Mouse (Mus musculus): ENCODE measurements around the gene Tex33. TPM values are rescaled to one million over a fixed set of nuclear protein-coding genes. Genes with fewer than 3 reads are reported as not detected.
A peak's percentile ranks its signal among the peaks of the same experiment; 100 is the strongest.

Tex33 gene
- polyA plus RNA-seq, 1 experiment from 2014 or later, result not detected

- WGBS, result 86% methylated on average over 10 of the region's 10 CpGs
- H3K9ac ChIP-seq, result no peak overlapping the region
- no peak for ATAC-seq (ENCODE audit: low FRiP score, low read depth)
Observed at GRCm38 (mm10) chr15:78430874-78431273, 35.2 kb upstream of the Tex33 start.

GRCm38 (mm10) chr15:78429871-78430622 is 34.3 kb upstream of the Tex33 start:
- H3K9ac ChIP-seq, result peak overlapping the region; percentile 79; the same call in 1 of the 2 replicates
- peak overlapping the region; percentile 76 for H3K27ac ChIP-seq (replicated peaks)

More at GRCm38 (mm10) chr15:78430874-78431273, 35.2 kb upstream of the Tex33 start:
- no peaks in the 10 kb centered on the region for H3K9me3 ChIP-seq
- no peak overlapping the region for H3K27ac ChIP-seq (replicated peaks)
- H3K4me2 ChIP-seq, result no peak overlapping the region
- H3K27me3 ChIP-seq, result no peaks in the 10 kb centered on the region
- H3K36me3 ChIP-seq, result peaks cover 17% of the 10 kb centered on the region; the same call in 1 of the 2 replicates
- no peak overlapping the region for H3K4me3 ChIP-seq
- peaks cover 35% of the 10 kb centered on the region for H3K4me1 ChIP-seq (replicated peaks)

GRCm38 (mm10) chr15:78429139-78429459 is 33.4 kb upstream of the Tex33 start:
- Histone ChIP-seq H3K27ac (replicated peaks) (peak overlapping the region; percentile 76), H3K36me3 (peaks cover 15% of the 10 kb centered on the region; the same call in 1 of the 2 replicates), H3K9ac (peak overlapping the region; percentile 79), H3K4me1 (replicated peaks) (peaks cover 33% of the 10 kb centered on the region), H3K27me3 (no peaks in the 10 kb centered on the region), H3K4me3 (peak overlapping the region; percentile 69), H3K9me3 (no peaks in the 10 kb centered on the region), H3K4me2 (peak overlapping the region; percentile 71)
- ATAC-seq (ENCODE audit: low FRiP score, low read depth), result no peak
- WGBS, result 0% methylated on average over 3 of the region's 3 CpGs

More at GRCm38 (mm10) chr15:78429871-78430622, 34.3 kb upstream of the Tex33 start:
- Histone ChIP-seq H3K4me2 (peak overlapping the region; percentile 71), H3K27me3 (no peaks in the 10 kb centered on the region), H3K9me3 (no peaks in the 10 kb centered on the region), H3K36me3 (peaks cover 17% of the 10 kb centered on the region; the same call in 1 of the 2 replicates), H3K4me3 (peak overlapping the region; percentile 69), H3K4me1 (replicated peaks) (peaks cover 35% of the 10 kb centered on the region)
- WGBS, result 81% methylated on average over 13 of the region's 13 CpGs
- no peak for ATAC-seq (ENCODE audit: low FRiP score, low read depth)

- WGBS, result under 1% methylated on average over 51 of the region's 52 CpGs
Observed at GRCm38 (mm10) chr15:78428391-78429138, 32.9 kb upstream of the Tex33 start, which contains the start of gene Kctd17. Kctd17 (plus strand) TSS chr15:78428564.

GRCm38 (mm10) chr15:78425230-78425629 is 29.5 kb upstream of the Tex33 start:
- H3K27me3 ChIP-seq, result 0 out of 2 replicates have a peak, but pooled peaks cover 2% of the 10 kb centered on the region
- WGBS, result 67% methylated on average over 4 of the region's 4 CpGs

More at GRCm38 (mm10) chr15:78428391-78429138, 32.9 kb upstream of the Tex33 start, which contains the start of gene Kctd17:
- Histone ChIP-seq H3K9me3 (no peaks in the 10 kb centered on the region), H3K27me3 (no peaks in the 10 kb centered on the region), H3K4me1 (replicated peaks) (peaks cover 33% of the 10 kb centered on the region), H3K9ac (peak within 1 kb of the TSS; percentile 79), H3K36me3 (peaks cover 9% of the 10 kb centered on the region; the same call in 1 of the 2 replicates), H3K4me2 (peak within 1 kb of the TSS; percentile 71), H3K4me3 (peak within 1 kb of the TSS; percentile 69), H3K27ac (replicated peaks) (peak within 1 kb of the TSS; percentile 76)
- ATAC-seq (ENCODE audit: low FRiP score, low read depth), result peak; percentile 92

GRCm38 (mm10) chr15:78424507-78424906 is 28.8 kb upstream of the Tex33 start:
- Histone ChIP-seq H3K27ac (replicated peaks) (no peak overlapping the region), H3K9me3 (no peaks in the 10 kb centered on the region), H3K27me3 (0 out of 2 replicates have a peak, but pooled peaks cover 2% of the 10 kb centered on the region), H3K36me3 (no peaks in the 10 kb centered on the region), H3K4me2 (no peak overlapping the region), H3K4me1 (replicated peaks) (peaks cover 15% of the 10 kb centered on the region), H3K4me3 (no peak overlapping the region), H3K9ac (no peak overlapping the region)
- WGBS, result 23% methylated on average over 11 of the region's 11 CpGs
- ATAC-seq (ENCODE audit: low FRiP score, low read depth), result no peak

More at GRCm38 (mm10) chr15:78425230-78425629, 29.5 kb upstream of the Tex33 start:
- Histone ChIP-seq H3K36me3 (no peaks in the 10 kb centered on the region), H3K27ac (replicated peaks) (no peak overlapping the region), H3K9me3 (no peaks in the 10 kb centered on the region), H3K4me1 (replicated peaks) (peaks cover 22% of the 10 kb centered on the region), H3K9ac (no peak overlapping the region), H3K4me2 (no peak overlapping the region), H3K4me3 (no peak overlapping the region)
- no peak for ATAC-seq (ENCODE audit: low FRiP score, low read depth)

GRCm38 (mm10) chr15:78422046-78422956 is 26.6 kb upstream of the Tex33 start:
- WGBS, result 15% methylated on average over 16 of the region's 16 CpGs
- ATAC-seq (ENCODE audit: low FRiP score, low read depth), result peak; percentile 77; the same call in 1 of the 2 replicates
- peaks cover 3% of the 10 kb centered on the region; the same call in 1 of the 2 replicates for H3K4me1 ChIP-seq (replicated peaks)
- H3K36me3 ChIP-seq, result no peaks in the 10 kb centered on the region
- 0 out of 2 replicates have a peak, but pooled peaks cover 2% of the 10 kb centered on the region for H3K27me3 ChIP-seq
- no peak overlapping the region for H3K4me3 ChIP-seq
- H3K9ac ChIP-seq, result no peak overlapping the region
- H3K27ac ChIP-seq (replicated peaks), result no peak overlapping the region
- peak overlapping the region; percentile 34 for H3K4me2 ChIP-seq
- no peaks in the 10 kb centered on the region for H3K9me3 ChIP-seq

- H3K4me2 ChIP-seq, result no peak overlapping the region
- WGBS, result 89% methylated on average over 13 of the region's 13 CpGs
- ATAC-seq (ENCODE audit: low FRiP score, low read depth), result no peak
- H3K9ac ChIP-seq, result no peak overlapping the region
- H3K36me3 ChIP-seq, result no peaks in the 10 kb centered on the region
- H3K27ac ChIP-seq (replicated peaks), result no peak overlapping the region
- H3K27me3 ChIP-seq, result 0 out of 2 replicates have a peak, but pooled peaks cover 2% of the 10 kb centered on the region
- H3K9me3 ChIP-seq, result no peaks in the 10 kb centered on the region
- no peak overlapping the region for H3K4me3 ChIP-seq
- H3K4me1 ChIP-seq (replicated peaks), result peaks cover 3% of the 10 kb centered on the region; the same call in 1 of the 2 replicates
Observed at GRCm38 (mm10) chr15:78420395-78420794, 24.7 kb upstream of the Tex33 start.

GRCm38 (mm10) chr15:78416937-78417336 is 21.2 kb upstream of the Tex33 start:
- no peaks in the 10 kb centered on the region for H3K4me1 ChIP-seq (replicated peaks)
- ATAC-seq (ENCODE audit: low FRiP score, low read depth), result no peak
- H3K4me2 ChIP-seq, result no peak overlapping the region
- H3K27ac ChIP-seq (replicated peaks), result no peak overlapping the region
- WGBS, result 20% methylated on average over 4 of the region's 4 CpGs
- H3K4me3 ChIP-seq, result no peak overlapping the region
- H3K27me3 ChIP-seq, result no peaks in the 10 kb centered on the region
- H3K36me3 ChIP-seq, result no peaks in the 10 kb centered on the region
- H3K9ac ChIP-seq, result no peak overlapping the region
- no peaks in the 10 kb centered on the region for H3K9me3 ChIP-seq

- Histone ChIP-seq H3K36me3 (no peaks in the 10 kb centered on the region), H3K9me3 (no peaks in the 10 kb centered on the region), H3K27ac (replicated peaks) (no peak overlapping the region), H3K4me1 (replicated peaks) (peaks cover 13% of the 10 kb centered on the region), H3K9ac (no peak overlapping the region), H3K4me2 (no peak overlapping the region), H3K27me3 (peaks cover 25% of the 10 kb centered on the region), H3K4me3 (no peak overlapping the region)
- whole genome bisulfite sequencing, result 93% methylated on average over 8 of the region's 8 CpGs
- ATAC-seq (ENCODE audit: low FRiP score, low read depth), result no peak
Observed at GRCm38 (mm10) chr15:78414157-78414556, 18.4 kb upstream of the Tex33 start.

- peaks cover 29% of the 10 kb centered on the region for H3K27me3 ChIP-seq
- ATAC-seq (ENCODE audit: low FRiP score, low read depth), result no peak
- H3K36me3 ChIP-seq, result no peaks in the 10 kb centered on the region
- no peak overlapping the region for H3K4me3 ChIP-seq
- H3K4me2 ChIP-seq, result no peak overlapping the region
- H3K9ac ChIP-seq, result no peak overlapping the region
- WGBS, result 38% methylated on average over 1 of the region's 1 CpGs
- H3K4me1 ChIP-seq (replicated peaks), result peaks cover 13% of the 10 kb centered on the region
- no peaks in the 10 kb centered on the region for H3K9me3 ChIP-seq
- no peak overlapping the region for H3K27ac ChIP-seq (replicated peaks)
Observed at GRCm38 (mm10) chr15:78413719-78414117, 18.0 kb upstream of the Tex33 start.
